Mouse (Mus musculus) ZHBTc4 (cell line): Measurements from ENCODE around the gene Tor2a.

Experiments used
- DNase-seq: peaks from one replicate; pipeline ENCODE4 v3.0.0-alpha.2; 2011; ENCODE audit warnings: low read depth, low spot score

The Tor2a gene

GRCm38 (mm10) chr2:32757056-32757845, at the start of gene Tor2a:
Tor2a (plus strand) TSS chr2:32757234.
- peak; percentile 98 for DNase-seq

- DNase-seq: peak; percentile 89
Observed at GRCm38 (mm10) chr2:32708643-32709042, 48.4 kb upstream of the Tor2a start.

GRCm38 (mm10) chr2:32709521-32710137, 47.4 kb upstream of the Tor2a start:
- no peak for DNase-seq

- no peak for DNase-seq
Observed at GRCm38 (mm10) chr2:32710425-32710824, 46.6 kb upstream of the Tor2a start.

GRCm38 (mm10) chr2:32711301-32712056, 45.6 kb upstream of the Tor2a start:
- DNase-seq: no peak

- DNase-seq: peak; percentile 77
Observed at GRCm38 (mm10) chr2:32712108-32712551, 44.9 kb upstream of the Tor2a start.

- DNase-seq: peak; percentile 96
Observed at GRCm38 (mm10) chr2:32712586-32712933, 44.5 kb upstream of the Tor2a start.

- DNase-seq: peak; percentile 96
Observed at GRCm38 (mm10) chr2:32712934-32713817, 43.9 kb upstream of the Tor2a start, which contains the start of gene Cdk9. Cdk9 (minus strand) TSS chr2:32713076.

GRCm38 (mm10) chr2:32714117-32714986, 42.7 kb upstream of the Tor2a start:
- no peak for DNase-seq

GRCm38 (mm10) chr2:32714987-32715425, 42.0 kb upstream of the Tor2a start:
- peak; percentile 80 for DNase-seq

- DNase-seq: no peak
Observed at GRCm38 (mm10) chr2:32718761-32719160, 38.3 kb upstream of the Tor2a start.

GRCm38 (mm10) chr2:32720053-32720452, 37.0 kb upstream of the Tor2a start:
- DNase-seq: no peak

- DNase-seq: no peak
Observed at GRCm38 (mm10) chr2:32720681-32721229, 36.3 kb upstream of the Tor2a start, which contains the start of gene Sh2d3c. Sh2d3c (plus strand) TSS chr2:32721055.

GRCm38 (mm10) chr2:32722046-32722445, 35.0 kb upstream of the Tor2a start:
- no peak for DNase-seq

- DNase-seq: no peak
Observed at GRCm38 (mm10) chr2:32722581-32722980, 34.5 kb upstream of the Tor2a start.

GRCm38 (mm10) chr2:32724149-32724548, 32.9 kb upstream of the Tor2a start:
- no peak for DNase-seq

- no peak for DNase-seq
Observed at GRCm38 (mm10) chr2:32724832-32725790, 31.9 kb upstream of the Tor2a start.

- peak; percentile 99 for DNase-seq
Observed at GRCm38 (mm10) chr2:32727435-32727834, 29.6 kb upstream of the Tor2a start.

- no peak for DNase-seq
Observed at GRCm38 (mm10) chr2:32728463-32728862, 28.6 kb upstream of the Tor2a start.
